Mouse (Mus musculus) adrenal gland (tissue): ENCODE results near the gene Elf2.

Source experiments
- intact Hi-C: fragments of 180-260 bp; cut with DNase I; formaldehyde crosslinking; loops from one replicate; pipeline ENCODE4 v1.15.1; 2025
- long read RNA-seq, 2 experiments: library from polyadenylated mRNA; unstranded; transcript quantifications; one replicate each; pipeline ENCODE4 v2.0.0; 2020; ENCODE audit warnings: borderline replicate concordance in 1 of 2; ENCODE audit not compliant: insufficient replicate concordance in 1 of 2

The Elf2 gene
- long read RNA-seq, experiment 1, partial matches to known transcripts: 17 of 24 reads
- long read RNA-seq, experiment 1, other reads (novel, unspliced or antisense): 4 of 24 reads
- long read RNA-seq, experiment 2, full-length matches to known transcripts: 2 of 23 reads
- long read RNA-seq, experiment 2, partial matches to known transcripts: 15 of 23 reads
- long read RNA-seq, experiment 2, other reads (novel, unspliced or antisense): 6 of 23 reads

DNA sequence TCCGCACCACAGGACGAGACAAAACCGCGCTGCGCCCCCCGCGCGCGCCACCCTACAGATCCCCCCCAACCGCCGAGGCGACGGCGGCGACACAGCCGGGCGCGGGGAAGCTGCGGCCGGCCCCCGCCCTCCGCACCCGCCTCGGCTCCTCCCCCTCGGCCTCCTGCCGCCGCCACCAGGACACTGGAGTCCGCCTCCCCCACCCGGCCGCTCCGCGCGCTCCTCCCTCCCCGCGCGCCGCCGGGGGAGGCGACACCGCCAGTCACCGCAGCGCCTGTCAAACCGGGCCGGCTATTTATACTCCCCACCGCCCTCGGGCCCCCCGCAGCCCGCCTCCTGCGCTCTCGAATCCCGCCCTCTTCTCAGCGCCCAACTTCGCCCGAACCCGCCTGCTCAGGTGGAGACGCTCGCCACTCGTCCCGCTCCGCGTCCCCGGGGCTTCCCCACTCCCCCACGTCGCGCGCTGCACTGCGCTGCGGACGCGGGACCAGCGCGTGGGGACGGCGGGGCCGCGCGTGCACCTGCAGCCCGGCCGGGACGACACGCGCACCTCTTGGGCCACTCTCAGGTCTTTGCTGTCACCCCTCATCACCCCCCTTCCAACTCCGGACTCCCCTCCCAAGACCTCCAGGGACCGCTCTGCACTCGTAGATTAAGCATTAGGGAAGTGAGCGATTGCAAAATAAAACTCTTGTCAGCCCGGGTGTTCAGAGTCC is at the start of gene Elf2:
Elf2 (minus strand) TSS at position 112 of the 716 bp plus-strand sequence.
- intact Hi-C loops: no loop called here

DNA sequence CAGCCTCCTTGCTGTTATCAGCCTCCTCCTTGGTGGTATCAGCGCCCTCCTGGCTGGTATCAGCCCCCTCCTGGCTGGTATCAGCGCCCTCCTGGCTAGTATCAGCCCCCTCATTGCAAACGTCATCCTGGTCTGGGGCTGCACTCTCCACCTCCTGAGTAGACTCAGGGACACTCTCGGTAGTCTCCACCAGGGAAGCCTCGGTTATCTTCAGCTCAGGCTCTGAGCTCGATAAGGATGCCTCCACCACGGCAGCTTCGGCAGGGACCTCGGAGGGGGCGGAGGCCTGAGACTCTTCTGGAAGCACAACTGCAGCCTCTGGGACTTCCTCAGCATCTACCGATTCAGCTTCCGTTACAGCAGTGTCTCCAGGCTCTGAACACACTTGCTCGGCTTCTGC is 48.4 kb upstream of the Elf2 start:
- intact Hi-C loops: no loop called here

DNA sequence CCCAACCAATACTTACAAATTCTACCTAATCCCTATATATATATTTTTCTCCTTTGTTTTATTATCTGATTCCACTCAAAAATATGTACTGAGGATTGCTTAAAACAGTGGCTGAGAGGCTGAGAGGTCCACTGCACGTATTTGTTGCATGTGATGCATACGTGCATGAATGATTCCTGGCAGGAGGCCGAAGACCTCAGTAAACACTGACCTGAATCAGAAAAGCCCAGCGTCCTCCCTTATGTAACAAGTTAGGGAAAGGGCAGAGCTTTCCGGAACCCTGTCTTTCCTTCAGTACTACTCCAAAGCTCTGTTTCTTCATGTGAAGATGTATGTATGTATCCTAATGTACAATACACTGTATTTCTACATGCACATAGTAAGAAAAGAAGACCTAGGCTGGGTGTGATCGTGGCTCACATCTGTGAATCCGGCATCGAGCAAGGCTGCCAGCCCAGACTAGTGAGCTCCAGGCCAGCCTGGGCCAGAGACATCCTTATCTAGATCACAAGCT is 47.5 kb upstream of the Elf2 start:
- intact Hi-C loops: no loop called here

DNA sequence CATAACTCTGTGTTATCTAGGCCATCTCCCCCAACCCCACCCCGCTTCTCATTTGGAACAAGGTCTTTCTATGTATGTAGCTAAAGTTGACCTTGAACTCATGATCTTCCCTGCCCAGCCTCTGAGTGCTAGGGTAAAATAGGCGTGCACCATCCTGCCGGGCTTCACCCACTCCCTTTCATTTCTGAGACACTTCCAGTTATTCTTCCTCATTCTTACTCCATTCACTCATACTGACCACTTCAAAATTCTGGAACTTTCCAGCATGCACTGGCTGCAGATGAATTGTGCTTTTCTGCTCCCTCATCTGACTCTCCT is 46.6 kb upstream of the Elf2 start:
- intact Hi-C loops: no loop called here

DNA sequence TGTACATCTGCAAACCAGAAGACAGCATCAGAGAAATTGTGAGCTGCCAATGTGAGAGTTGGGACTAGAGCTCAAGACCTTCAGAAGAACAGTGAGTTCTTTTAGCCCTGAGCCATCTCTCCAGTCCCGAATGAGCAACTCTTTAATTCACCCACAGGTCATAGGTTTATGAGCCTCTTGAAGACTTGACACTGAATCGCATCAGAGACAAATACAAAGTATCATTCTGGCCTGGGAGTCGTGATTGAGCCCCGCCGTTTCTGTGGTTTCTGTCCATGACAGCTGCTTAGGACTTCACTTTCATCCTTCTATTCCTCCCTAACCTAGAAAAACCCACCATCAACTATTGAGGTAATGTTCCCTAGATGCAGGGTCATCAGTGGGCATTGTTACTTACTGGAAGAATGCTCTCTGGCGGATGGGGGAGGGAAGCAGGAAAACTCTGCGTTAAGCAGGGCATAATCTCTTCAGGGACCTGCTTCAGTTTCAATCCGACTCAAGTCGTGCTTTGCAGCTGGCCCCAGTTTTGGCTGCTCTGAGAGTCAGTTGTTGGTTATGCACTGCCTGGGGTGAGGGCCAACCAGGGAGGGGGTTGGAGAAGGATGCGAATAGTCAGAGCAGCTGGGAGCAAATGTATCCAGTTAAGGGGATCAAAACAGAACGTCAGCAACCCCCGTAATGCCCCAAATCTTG is 46.1 kb upstream of the Elf2 start:
- intact Hi-C loops: no loop called here

DNA sequence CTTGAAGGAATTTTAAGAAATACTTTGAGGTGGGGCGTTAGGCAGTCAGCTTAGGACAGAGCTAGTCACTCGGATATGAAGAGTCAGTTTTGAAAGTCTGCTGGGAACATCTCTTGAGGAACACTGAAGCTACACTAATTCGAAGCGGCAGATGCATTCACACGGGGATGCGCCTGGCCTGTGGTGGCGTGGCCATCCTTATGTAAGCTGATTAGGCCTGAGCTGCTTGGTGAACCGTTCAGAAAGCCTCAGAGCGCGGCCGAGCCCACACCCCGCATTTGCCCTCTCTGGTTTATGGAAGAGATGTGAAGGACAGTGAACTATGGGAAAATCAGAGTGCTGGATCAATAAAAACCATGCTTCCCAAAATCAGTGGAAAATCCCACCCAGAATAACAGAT is 42.9 kb upstream of the Elf2 start:
- intact Hi-C loops: no loop called here

DNA sequence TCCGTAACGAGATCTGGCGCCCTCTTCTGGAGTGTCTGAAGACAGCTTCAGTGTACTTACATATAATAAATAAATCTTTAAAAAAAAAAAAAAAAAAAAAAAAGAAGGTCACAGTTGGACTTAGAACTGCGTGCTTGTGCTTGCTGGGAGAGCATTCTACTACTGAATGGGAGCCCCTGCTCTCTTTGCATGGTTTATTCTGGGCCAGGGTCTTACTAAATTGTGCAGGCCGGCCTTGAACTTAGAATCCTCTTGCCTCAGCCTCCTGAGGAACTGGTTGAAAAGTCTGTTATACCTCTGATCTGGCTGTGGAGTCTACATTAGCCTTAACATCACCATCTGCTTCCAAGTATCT is 40.2 kb upstream of the Elf2 start:
- intact Hi-C loops: no loop called here

DNA sequence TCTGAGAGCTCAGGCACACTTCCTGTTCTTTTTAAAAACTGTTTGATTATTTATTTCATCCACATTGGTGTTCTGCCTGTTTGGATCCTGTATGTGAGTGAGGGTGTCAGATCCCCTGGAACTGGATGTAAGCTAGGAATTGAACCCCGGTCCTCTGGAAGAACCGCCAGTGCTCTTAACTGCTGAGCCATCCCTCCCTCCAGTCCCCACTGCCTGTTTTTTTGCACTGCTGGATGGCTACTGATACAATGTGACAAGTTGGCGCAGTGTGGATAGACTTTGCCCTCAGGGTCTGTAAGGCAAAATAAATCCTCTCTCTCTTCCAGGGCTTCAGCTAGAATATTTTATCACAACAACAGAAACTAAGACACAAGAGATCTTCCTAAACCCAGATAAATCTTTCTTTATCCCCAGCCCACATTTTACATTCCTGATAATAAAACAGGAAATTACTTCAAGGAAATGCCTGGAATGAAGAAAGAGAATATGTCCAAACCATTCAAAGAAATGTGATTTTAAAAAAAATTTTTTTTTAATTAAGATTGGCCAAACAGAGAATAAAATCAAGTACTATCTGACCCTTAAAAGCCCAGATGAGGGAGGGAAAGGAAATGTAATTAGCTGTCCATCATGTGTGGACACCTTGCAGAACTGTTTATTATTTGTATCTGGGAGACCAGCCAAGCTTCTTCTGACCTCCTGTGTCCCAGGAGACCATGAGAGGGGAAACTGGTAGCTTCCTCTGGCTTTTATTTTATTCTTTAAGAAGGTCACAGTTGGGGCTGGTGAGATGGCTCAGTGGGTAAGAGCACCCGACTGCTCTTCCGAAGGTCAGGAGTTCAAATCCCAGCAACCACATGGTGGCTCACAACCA is 39.6 kb upstream of the Elf2 start:
- intact Hi-C loops: no loop called here

DNA sequence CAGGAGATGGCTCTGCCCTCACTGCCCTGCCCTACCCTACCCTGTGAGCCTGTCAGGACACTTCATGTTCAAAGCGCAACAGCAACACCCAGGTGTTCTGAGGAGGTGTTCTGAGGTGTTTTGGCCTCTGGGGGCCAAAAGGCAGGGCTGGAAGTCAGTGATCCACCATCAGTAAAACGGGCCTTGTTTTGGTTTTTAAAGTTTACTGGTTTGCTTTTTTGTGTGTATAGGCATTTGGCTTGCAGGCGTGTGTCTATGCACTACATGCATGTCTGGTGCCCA is 38.1 kb upstream of the Elf2 start:
- intact Hi-C loops: no loop called here

DNA sequence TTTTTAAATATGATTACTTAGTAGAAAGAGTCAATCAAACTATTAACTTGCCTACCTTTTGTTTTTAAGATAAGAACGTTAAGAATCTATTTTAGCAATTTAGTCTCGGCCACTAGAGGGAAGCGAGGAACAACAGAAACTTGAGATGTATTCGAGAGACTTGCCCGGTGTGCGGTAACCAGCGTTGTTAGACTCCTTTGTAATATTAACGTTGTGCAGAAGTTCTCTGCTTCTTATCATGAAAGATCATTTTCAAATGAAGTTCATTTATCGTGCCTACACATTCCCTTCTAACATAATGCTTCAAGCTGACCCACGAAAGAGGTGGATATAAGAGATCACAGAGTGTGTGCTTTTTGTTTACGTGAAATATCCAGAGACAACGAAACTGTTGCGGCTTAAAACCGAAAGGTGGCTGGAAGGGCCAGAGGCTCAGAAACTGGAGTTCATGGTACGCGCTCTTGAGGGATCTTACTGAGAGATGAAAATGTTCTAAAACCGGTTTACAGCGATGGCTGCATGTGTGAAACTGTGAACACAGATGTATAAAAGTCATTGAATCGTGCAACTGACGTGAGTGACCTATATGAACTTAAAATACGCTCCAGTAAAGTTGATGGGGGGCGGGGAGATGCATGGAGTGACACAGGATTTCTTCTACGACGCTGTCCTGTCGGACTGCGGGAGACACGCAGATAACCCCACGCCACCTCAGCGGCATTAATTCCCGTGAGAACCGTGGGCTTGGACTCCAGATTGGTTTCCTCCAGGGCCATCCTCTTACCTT is 37.6 kb upstream of the Elf2 start:
- intact Hi-C loops: no loop called here

DNA sequence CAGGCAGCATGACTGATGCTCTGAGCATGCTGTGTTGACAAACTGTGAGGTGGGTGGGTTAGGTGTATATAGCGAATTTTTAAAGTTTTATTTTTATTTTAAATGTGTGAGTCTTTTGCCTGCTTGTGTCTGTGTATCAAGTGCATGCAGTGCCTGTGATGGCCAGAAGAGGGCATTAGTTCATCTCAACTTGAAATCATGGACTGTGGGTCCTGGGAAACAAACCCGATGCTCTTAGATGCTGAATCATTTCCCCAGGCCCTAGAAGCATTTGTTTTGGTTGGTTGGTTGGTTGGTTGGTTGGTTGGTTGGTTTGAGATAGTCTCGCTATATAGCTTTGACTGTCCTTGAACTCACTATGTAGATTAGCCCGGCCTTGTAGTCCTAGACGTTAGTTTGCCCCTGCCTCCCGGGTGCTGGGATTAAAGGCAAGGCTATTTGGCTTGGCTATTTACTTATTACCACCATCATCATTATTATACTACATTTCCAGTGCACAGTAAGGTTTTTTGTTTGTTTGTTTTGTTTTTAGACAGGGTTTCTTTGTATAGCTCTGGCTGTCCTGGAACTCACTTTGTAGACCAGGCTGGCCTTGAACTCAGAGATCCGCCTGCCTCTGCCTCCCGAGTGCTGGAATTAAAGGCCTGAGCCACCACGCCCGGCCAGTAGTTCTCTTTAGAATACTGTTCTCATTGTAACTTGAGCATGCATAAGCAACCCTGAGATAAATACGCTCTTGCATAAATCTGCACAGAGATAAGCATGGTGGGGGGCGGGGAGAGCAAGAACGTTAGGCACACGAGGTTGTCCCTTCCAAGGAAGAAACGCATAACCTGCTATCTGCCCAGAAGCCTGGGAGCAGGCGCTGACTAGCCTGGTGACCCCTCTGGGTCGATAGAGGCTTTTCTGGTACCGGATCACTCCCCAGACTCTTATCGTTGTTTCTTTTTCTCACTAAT is 35.1 kb upstream of the Elf2 start:
- intact Hi-C loops: loop anchor here (2.0 kb wide), 1 partner anchor 33 kb away; the partner anchor contains the start of gene Ndufc1

DNA sequence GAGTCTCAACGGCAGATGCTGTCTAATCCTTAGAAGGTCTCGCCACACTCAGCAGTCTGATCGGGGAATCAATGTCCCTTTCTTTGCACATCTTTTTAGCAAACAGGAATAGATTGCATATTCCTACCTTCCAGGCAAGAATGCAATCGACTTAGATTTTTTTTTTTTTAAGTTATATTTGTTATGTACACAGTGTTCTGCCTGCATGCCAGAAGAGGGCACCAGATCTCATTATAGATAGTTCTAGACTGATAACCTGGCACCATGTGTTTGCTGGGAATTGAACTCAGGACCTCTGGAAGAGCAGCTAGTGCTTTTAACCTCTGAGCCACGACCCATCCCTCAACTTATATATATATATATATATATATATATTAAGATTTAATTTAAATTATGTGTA is 33.1 kb upstream of the Elf2 start:
- intact Hi-C loops: no loop called here

DNA sequence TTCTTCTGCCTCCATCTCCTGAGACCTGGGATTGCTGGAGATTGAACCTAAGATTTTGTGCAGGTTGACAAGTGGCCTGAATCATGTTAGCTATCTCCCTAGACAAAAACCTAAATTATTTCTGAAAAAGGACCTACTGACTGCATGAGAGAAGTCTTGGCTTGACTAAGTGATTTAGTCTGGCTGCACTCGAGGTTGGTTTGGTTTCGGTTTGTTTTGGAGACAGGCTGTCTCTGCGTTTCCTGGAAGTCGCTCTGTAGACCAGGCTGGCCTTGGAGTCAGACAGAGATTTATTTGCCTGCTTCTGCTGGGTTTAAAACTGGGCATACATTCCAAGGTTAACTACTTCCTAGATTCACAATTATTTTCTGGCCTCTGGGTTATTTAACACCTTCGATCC is 32.4 kb upstream of the Elf2 start:
- intact Hi-C loops: no loop called here

DNA sequence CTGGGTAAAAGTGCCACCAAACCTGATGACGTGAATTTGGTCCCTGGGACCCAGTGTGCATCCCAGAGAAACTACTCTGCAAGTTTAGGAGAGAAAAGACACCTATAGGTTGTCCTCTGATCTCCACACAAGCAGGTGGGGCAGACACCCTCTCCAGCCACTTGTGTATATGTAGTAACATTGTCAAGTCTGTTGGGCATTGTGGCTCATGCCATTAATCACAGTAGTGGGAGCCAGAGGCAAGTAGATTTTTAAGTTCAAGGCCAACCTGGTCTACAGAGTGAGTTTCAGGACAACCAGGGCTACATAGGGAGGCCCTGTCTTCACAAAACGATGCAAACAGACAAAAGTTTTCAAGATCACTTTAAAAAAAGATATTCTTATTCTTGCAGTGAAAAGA is 31.4 kb upstream of the Elf2 start:
- intact Hi-C loops: no loop called here

DNA sequence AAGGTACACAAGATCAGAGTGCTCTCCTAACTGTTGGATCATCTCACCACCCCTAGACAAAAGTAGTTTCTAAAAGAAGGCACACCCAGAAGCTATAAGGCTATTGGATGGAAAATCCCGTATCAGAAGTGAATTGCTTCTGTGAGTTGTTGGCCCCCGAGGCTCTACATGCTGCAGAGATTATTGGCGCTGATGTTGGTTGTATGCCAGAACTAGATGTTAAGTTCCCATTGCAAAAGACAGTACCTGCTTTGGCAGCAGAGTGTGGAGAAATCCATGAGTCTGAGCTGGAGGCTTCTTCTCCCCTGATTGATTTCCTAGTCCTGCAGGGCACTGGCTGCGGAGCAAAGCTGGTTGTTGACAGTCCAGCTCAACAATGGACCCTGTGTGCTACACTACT is 27.5 kb upstream of the Elf2 start:
- intact Hi-C loops: loop anchor here (5.0 kb wide), 1 partner anchor 136 kb away; no protein-coding TSS in a partner anchor

DNA sequence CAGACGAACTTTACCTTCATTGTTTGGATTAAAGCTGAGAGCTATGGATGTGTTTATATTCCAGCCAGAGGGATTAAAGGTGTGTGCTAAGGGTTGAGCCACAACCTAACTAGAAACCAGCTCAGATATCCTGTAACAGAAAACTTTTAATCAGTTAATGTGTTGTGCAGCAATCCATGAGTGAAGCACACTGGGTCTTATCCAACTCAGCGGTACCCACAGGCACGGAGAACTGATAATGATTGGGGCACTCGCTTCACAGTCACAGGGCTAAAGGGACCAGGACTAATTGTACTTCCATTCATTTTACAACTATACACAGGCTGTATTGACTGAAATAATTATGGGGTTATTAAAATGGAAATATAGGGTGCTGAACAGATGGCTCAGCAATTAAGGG is 26.5 kb upstream of the Elf2 start:
- intact Hi-C loops: loop anchor here (5.0 kb wide), 1 partner anchor 135 kb away; no protein-coding TSS in a partner anchor

DNA sequence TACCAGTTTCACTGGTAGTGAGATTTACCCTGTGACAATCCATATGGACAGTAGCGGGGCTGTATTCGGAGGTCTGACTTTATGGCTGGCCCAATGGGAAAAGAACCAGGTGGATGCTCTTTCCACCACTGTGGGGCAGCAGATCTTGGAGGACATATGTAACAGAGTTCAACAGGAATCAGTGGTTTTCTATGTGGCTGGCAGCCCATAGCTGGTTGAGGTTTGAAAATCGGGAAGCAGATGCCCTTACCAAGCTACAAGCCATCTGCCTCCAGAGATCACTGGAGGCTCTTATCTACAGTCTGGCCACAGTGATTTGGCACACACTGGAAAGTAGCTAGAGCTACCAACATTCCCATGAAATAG is 25.0 kb upstream of the Elf2 start:
- intact Hi-C loops: loop anchor here (5.0 kb wide), 1 partner anchor 133 kb away; no protein-coding TSS in a partner anchor

DNA sequence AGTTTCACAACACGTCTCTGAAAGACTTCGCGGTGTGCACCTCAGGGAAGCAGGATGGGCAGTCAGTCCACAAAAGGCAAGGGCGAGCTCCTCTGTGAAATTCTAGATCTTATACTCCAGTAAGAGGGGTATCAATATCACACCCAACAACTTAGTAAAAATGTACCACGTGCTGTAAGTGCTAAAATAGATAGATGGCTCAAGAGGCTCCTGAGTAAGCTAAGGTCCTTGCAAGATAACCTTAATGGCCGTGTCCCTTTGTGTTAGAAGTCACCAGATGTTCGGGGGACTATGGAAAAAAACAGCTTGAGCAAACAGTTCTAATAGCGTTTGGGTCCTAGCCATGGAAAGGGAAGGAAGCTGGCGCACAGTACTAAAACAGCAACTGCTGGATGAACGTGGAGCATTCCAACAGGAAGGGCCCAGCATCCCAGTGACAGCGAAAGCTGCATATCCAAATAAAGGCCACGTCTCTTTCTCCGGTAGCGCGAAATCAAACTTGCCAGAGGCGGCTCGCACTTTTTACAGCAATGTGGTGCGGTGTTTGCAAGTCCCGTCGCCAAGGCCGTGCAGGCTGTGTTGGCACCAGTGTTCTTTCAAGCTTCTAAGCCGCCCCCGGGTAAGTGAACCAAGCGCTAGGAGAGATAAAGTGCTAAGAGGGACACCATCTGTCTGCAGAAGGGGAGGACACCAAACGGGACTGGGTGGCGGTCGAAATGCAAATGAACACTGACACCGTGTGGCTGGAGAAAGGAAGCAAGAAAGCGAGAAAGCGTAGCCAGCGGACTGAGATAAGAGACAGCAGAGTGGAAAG is 24.4 kb upstream of the Elf2 start:
- intact Hi-C loops: loop anchor here (5.0 kb wide), 1 partner anchor 133 kb away; no protein-coding TSS in a partner anchor

DNA sequence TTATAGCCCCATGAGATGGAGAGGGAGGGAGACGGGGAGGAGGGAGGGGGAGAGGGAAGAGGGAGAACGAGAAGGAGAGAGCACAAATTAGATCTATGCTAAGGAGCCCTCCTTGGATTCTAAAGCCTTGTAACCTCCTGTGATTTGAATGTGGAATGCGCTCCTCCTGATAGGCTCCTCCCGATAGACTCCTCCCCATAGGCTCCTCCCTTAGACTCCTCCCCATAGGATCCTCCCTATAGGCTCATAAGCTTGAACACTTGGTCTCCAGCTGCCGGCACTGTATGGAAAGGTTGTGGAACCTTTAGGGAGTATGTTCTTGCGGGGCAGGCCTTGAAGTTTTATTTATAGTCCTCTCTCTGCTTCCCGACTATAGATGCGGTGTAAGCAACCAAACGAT is 20.6 kb upstream of the Elf2 start:
- intact Hi-C loops: no loop called here
